Mouse (Mus musculus) heart, adult 2 months (tissue): Measurements from ENCODE around the gene Trpc4ap. TPM values are rescaled to one million over a fixed set of nuclear protein-coding genes. Genes with fewer than 3 reads are reported as not detected.
"Not testable (repeated sequence)": the region's sequence is repeated elsewhere in the genome, so short reads cannot be mapped to it uniquely, and the experiment has no call there.

ENCODE experiments used
- DNase-seq, 2 experiments: peaks; one replicate each; pipeline ENCODE4 v3.0.0; 2021
- H3K27ac ChIP-seq: fragments of 200-600 bp; 2 replicates; pipeline ENCODE4 v1.8.1; 2022
- H3K27me3 ChIP-seq: fragments of 200-500 bp; 2 replicates; pipeline ENCODE4 v1.6.1; 2012; ENCODE audit warnings: mild to moderate bottlenecking, low read length, inconsistent platforms, mixed read lengths; ENCODE audit not compliant: control insufficient read depth, insufficient read depth
- H3K36me3 ChIP-seq: fragments of 200-500 bp; 2 replicates; pipeline ENCODE4 v1.6.1; 2012; ENCODE audit warnings: low read length, inconsistent platforms; ENCODE audit not compliant: control insufficient read depth, insufficient read depth
- H3K4me1 ChIP-seq: fragments of 200-500 bp; 2 replicates; pipeline ENCODE4 v1.6.1; 2011; ENCODE audit warnings: low read length; ENCODE audit not compliant: control insufficient read depth, insufficient read depth
- H3K4me3 ChIP-seq: fragments of 200-600 bp; 2 replicates; pipeline ENCODE4 v1.8.1; 2022
- H3K79me2 ChIP-seq: fragments of 200-500 bp; replicated peaks from 2 replicates; pipeline ENCODE4 v1.6.1; 2012; ENCODE audit warnings: mild to moderate bottlenecking, inconsistent platforms, low read length, moderate library complexity, mixed read lengths; ENCODE audit not compliant: control insufficient read depth, insufficient read depth
- H3K9ac ChIP-seq: fragments of 200-500 bp; 2 replicates; pipeline ENCODE4 v1.6.1; 2012; ENCODE audit warnings: low read depth, mild to moderate bottlenecking, control low read depth, inconsistent platforms, low read length, mixed read lengths
- CTCF ChIP-seq: fragments of 200-600 bp; IDR thresholded peaks from 2 replicates; pipeline ENCODE4 v1.8.1; 2022; ENCODE audit warnings: antibody characterized with exemption, mild to moderate bottlenecking, moderate library complexity
- EP300 ChIP-seq: fragments of 200-500 bp; IDR thresholded peaks from 2 replicates; pipeline ENCODE4 v1.6.1; 2011; ENCODE audit warnings: low read depth, low read length, control low read depth; ENCODE audit not compliant: insufficient read depth
- POLR2A ChIP-seq: fragments of 200-500 bp; IDR thresholded peaks from 2 replicates; pipeline ENCODE4 v1.6.1; 2011; ENCODE audit warnings: mild to moderate bottlenecking, low read depth, low read length, control low read depth; ENCODE audit not compliant: insufficient read depth
- WGBS: fragments of 180-500 bp; shearing (Covaris S2); methylation state at CpG from one replicate; pipeline ENCODE4 v1.1.7; 2018; 5-methylcytosine and 5-hydroxymethylcytosine counted together
- intact Hi-C: fragments of 180-260 bp; cut with DNase I; formaldehyde crosslinking; loops from one replicate; pipeline ENCODE4 v1.15.1; 2025
- long read RNA-seq: library from polyadenylated mRNA; stranded (forward); transcript quantifications from one replicate; pipeline ENCODE4 v2.0.0, GENCODE M21; 2021
- polyA plus RNA-seq: library from polyadenylated mRNA; depleted of rRNA; stranded (reverse); fragments of >200 nt; gene quantifications from 2 replicates; pipeline ENCODE4 v1.2.3, GENCODE M21; 2012; rRNA removed
- total RNA-seq, 2 experiments: library from RNA; stranded (reverse); gene quantifications; 2 replicates each; pipeline ENCODE4 v1.2.3; 2021

Gene Trpc4ap
- total RNA-seq: 10 to 100 TPM; 77.0 to 84.9 TPM
- 95.6 and 114 TPM in 2 replicates for polyA plus RNA-seq
- long read RNA-seq, transcript Trpc4ap-201 (19 exons, 3,204 nt): major isoform, 233 of 263 reads
- long read RNA-seq, transcript Trpc4ap-202 (19 exons, 3,091 nt): minor isoform, 6 of 263 reads
- long read RNA-seq, partial matches to known transcripts: 9 of 263 reads
- long read RNA-seq, other reads (novel, unspliced or antisense): 15 of 263 reads

- H3K36me3 ChIP-seq: peaks cover 17% of the 10 kb centered on the region
- peaks cover 4% of the 10 kb centered on the region for H3K4me1 ChIP-seq
- peaks cover 8% of the 10 kb centered on the region for H3K79me2 ChIP-seq
- intact Hi-C loops: loop anchor here (1.0 to 10.0 kb wide), 3 partner anchors 37 to 253 kb away; partner anchors contain the start of genes BC029722, Edem2, Gdf5 and Gm15557
- peak within 1 kb of the TSS; percentile 92 for H3K27ac ChIP-seq
- peak within 1 kb of the TSS; percentile 98 for H3K9ac ChIP-seq
- H3K27me3 ChIP-seq: no peaks in the 10 kb centered on the region
- TF ChIP-seq POLR2A (peak; percentile 92), EP300 (peak; percentile 61; the same call in 1 of the 2 replicates), CTCF (peak; percentile 97)
- 1% methylated on average over 68 of the region's 72 CpGs for WGBS
- H3K4me3 ChIP-seq: peak within 1 kb of the TSS; percentile 96
- DNase-seq: peak; percentile 97 to 99
Observed at GRCm38 (mm10) chr2:155691723-155692493, at the start of gene Trpc4ap. Gene Trpc4ap (minus strand): TSS chr2:155692384.

- Histone ChIP-seq H3K27ac (no peak overlapping the region), H3K4me1 (peaks cover 3% of the 10 kb centered on the region), H3K9ac (no peak overlapping the region), H3K27me3 (no peaks in the 10 kb centered on the region), H3K36me3 (no peaks in the 10 kb centered on the region), H3K79me2 (no peaks in the 10 kb centered on the region), H3K4me3 (no peak overlapping the region)
- TF ChIP-seq CTCF (no peak), POLR2A (no peak), EP300 (no peak)
- no peak for DNase-seq
- 68% methylated on average over 9 of the region's 9 CpGs for WGBS
- intact Hi-C loops: no loop called here
Observed at GRCm38 (mm10) chr2:155737803-155738202, 45.6 kb upstream of the Trpc4ap start.

- 36% methylated on average over 6 of the region's 6 CpGs for WGBS
- no peaks in the 10 kb centered on the region for H3K36me3 ChIP-seq
- H3K9ac ChIP-seq: no peak overlapping the region
- no peaks in the 10 kb centered on the region for H3K4me1 ChIP-seq
- no peaks in the 10 kb centered on the region for H3K27me3 ChIP-seq
- H3K79me2 ChIP-seq: no peaks in the 10 kb centered on the region
- TF ChIP-seq POLR2A (no peak), CTCF (no peak), EP300 (no peak)
- intact Hi-C loops: no loop called here
- H3K4me3 ChIP-seq: no peak overlapping the region
- no peak for DNase-seq
- H3K27ac ChIP-seq: no peak overlapping the region
Observed at GRCm38 (mm10) chr2:155736936-155737335, 44.8 kb upstream of the Trpc4ap start.

GRCm38 (mm10) chr2:155735766-155736165 is 43.6 kb upstream of the Trpc4ap start, which contains the start of gene Gm17581:
Gene Gm17581 (minus strand): TSS chr2:155735866.
- H3K27me3 ChIP-seq, H3K36me3 ChIP-seq, H3K4me1 ChIP-seq, H3K4me3 ChIP-seq, H3K9ac ChIP-seq, intact Hi-C loops, DNase-seq, H3K79me2 ChIP-seq, H3K27ac ChIP-seq: not testable (repeated sequence)
- WGBS: 85% methylated on average over 5 of the region's 5 CpGs

- no peak for TF ChIP-seq CTCF
- WGBS: 48% methylated on average over 5 of the region's 5 CpGs
- peak in 1 of 2 experiments; percentile 16 for DNase-seq
- Histone ChIP-seq H3K4me1 (no peaks in the 10 kb centered on the region), H3K9ac (no peak overlapping the region), H3K36me3 (no peaks in the 10 kb centered on the region), H3K4me3 (no peak overlapping the region), H3K79me2 (no peaks in the 10 kb centered on the region), H3K27ac (no peak overlapping the region), H3K27me3 (no peaks in the 10 kb centered on the region)
- intact Hi-C loops: no loop called here
Observed at GRCm38 (mm10) chr2:155735080-155735479, 42.9 kb upstream of the Trpc4ap start.

- TF ChIP-seq POLR2A (peak; percentile 91), CTCF (no peak), EP300 (peak; percentile 75; the same call in 1 of the 2 replicates)
- WGBS: 1% methylated on average over 33 of the region's 33 CpGs
- peak within 1 kb of the TSS; percentile 48 for H3K27ac ChIP-seq
- no peaks in the 10 kb centered on the region for H3K79me2 ChIP-seq
- peaks cover 3% of the 10 kb centered on the region for H3K4me1 ChIP-seq
- peak; percentile 92 to 94 for DNase-seq
- intact Hi-C loops: loop anchor here (1.0 to 5.0 kb wide), 2 partner anchors 37 to 88 kb away; partner anchors contain the start of genes BC029722 and Trpc4ap
- H3K9ac ChIP-seq: peak within 1 kb of the TSS; percentile 84
- H3K4me3 ChIP-seq: peak within 1 kb of the TSS; percentile 97
- H3K36me3 ChIP-seq: no peaks in the 10 kb centered on the region
- H3K27me3 ChIP-seq: no peaks in the 10 kb centered on the region
Observed at GRCm38 (mm10) chr2:155729158-155729645, 37.0 kb upstream of the Trpc4ap start, which contains the start of gene Edem2. Gene Edem2 (minus strand): TSS chr2:155729475.
